Mouse (Mus musculus): ENCODE data around the gene Fgfr4. TPM values are rescaled to one million over a fixed set of nuclear protein-coding genes. Genes with fewer than 3 reads are reported as not detected.

Gene Fgfr4
- polyA plus RNA-seq, 1 experiment from 2014 or later: 6.9 TPM

DNA sequence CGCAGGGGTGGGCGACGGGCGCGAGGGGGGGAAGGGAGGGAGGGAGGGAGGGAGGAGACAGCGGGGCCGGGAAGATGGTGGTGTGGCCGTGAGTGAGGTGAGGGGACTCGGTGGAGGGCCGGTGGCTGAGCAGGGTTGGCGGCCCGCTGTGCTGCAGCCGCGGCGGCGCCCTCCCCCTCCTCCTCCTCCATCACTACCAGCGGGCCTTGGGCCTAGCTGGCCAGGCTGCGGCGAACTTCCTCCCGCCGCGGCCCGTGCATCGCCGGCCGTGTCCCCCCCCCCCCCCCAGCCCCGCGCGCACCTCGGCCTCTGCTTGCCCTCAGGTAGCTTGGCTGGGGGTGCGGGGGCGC lies 59.5 kb downstream of the Fgfr4 start:
- ATAC-seq (ENCODE audit: low read depth): peak; percentile 23
- H3K27ac ChIP-seq (ENCODE audit: low read length): peak overlapping the region; percentile 93

DNA sequence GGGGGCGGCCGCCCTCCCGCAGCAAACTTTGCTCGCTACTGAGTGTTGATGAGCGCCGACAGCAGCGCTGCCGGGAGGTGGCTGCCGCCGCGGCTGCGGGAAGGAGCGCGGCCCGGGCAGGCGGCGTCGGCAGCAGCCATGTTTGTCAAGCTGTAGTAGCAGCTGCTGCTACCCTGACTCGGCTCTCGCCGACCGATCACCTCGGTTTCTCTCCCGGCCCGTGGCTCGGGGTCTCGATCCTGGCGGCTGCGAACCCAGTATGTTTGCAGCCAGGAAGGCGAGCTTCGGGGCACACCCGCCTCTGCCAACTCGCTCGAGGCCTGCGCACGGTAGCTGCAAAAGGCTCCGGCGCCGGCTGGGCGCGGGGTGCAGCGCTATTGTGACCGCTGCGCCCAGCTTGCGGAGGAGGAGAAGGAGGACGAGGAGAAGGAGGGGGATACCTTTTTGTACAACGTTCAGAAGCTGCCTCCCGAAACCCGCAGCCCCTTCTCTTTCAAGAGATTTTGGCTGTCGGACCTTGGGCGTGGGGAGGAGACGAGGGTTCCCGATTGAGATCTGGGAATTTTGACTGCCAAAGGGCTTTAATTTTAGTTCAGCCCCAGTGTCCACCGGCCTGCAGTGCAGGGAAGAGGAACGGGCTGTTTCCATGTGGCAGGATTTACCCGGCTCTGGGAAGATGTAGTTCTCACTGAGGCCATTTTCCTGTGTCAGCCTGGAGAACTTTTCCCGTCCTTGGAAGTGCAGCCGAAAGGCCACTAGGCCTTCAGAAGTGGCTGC lies 60.1 kb downstream of the Fgfr4 start:
- under 1% methylated on average over 53 of the region's 58 CpGs for WGBS (ENCODE audit: insufficient replicate concordance)
- H3K4me3 ChIP-seq (ENCODE audit: low read depth, low read length): peak overlapping the region; percentile 88
- H3K9me3 ChIP-seq (replicated peaks; ENCODE audit: control insufficient read depth, low read length): no peaks in the 10 kb centered on the region
- peak overlapping the region; percentile 95 for H3K9ac ChIP-seq (ENCODE audit: low read depth, low read length)
- peak overlapping the region; percentile 93 for H3K27ac ChIP-seq (ENCODE audit: low read length)
- peaks cover 6% of the 10 kb centered on the region for H3K36me3 ChIP-seq (ENCODE audit: control insufficient read depth, insufficient read depth)
- H3K4me2 ChIP-seq (ENCODE audit: low read depth, low read length): peak overlapping the region; percentile 100
- no peaks in the 10 kb centered on the region for H3K27me3 ChIP-seq (ENCODE audit: control insufficient read depth, insufficient read depth, low read depth, low read length)
- H3K4me1 ChIP-seq (ENCODE audit: control insufficient read depth, low read depth, low read length): peaks cover 49% of the 10 kb centered on the region
- ATAC-seq (ENCODE audit: low read depth): no peak

More for the DNA sequence above, 59.5 kb downstream of the Fgfr4 start:
- WGBS (ENCODE audit: insufficient replicate concordance): 0% methylated on average over 5 of the region's 32 CpGs
- H3K9me3 ChIP-seq (replicated peaks; ENCODE audit: control insufficient read depth, low read length): no peaks in the 10 kb centered on the region
- H3K36me3 ChIP-seq (ENCODE audit: control insufficient read depth, insufficient read depth): peaks cover 6% of the 10 kb centered on the region
- peaks cover 49% of the 10 kb centered on the region for H3K4me1 ChIP-seq (ENCODE audit: control insufficient read depth, low read depth, low read length)
- peak overlapping the region; percentile 95 for H3K9ac ChIP-seq (ENCODE audit: low read depth, low read length)
- H3K4me3 ChIP-seq (ENCODE audit: low read depth, low read length): peak overlapping the region; percentile 88
- no peaks in the 10 kb centered on the region for H3K27me3 ChIP-seq (ENCODE audit: control insufficient read depth, insufficient read depth, low read depth, low read length)
- H3K4me2 ChIP-seq (ENCODE audit: low read depth, low read length): peak overlapping the region; percentile 100

DNA sequence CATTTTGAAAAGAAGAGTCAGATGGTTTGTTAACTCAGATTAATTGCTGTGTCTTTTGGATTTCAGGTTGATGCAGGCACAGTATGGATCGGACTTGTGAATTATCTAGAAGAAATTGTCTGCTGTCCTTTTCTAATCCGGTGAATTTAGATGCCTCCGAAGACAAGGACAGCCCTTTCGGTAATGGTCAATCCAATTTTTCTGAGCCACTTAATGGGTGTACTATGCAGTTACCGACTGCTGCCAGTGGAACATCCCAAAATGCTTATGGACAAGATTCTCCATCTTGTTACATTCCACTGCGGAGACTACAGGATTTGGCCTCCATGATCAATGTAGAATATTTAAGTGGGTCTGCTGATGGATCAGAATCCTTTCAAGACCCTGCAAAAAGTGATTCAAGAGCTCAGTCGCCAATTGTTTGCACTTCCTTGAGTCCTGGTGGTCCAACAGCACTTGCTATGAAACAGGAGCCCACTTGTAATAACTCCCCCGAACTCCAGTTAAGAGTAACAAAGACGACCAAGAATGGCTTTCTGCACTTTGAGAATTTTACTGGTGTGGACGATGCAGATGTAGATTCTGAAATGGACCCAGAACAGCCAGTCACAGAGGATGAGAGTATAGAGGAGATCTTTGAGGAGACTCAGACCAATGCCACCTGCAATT lies 60.8 kb downstream of the Fgfr4 start:
- Histone ChIP-seq H3K4me3 (ENCODE audit: low read depth, low read length) (peak overlapping the region; percentile 88), H3K4me2 (ENCODE audit: low read depth, low read length) (peak overlapping the region; percentile 100), H3K36me3 (ENCODE audit: control insufficient read depth, insufficient read depth) (peaks cover 6% of the 10 kb centered on the region), H3K27ac (ENCODE audit: low read length) (peak overlapping the region; percentile 93), H3K4me1 (ENCODE audit: control insufficient read depth, low read depth, low read length) (peaks cover 54% of the 10 kb centered on the region), H3K9ac (ENCODE audit: low read depth, low read length) (peak overlapping the region; percentile 95), H3K9me3 (replicated peaks; ENCODE audit: control insufficient read depth, low read length) (no peaks in the 10 kb centered on the region), H3K27me3 (ENCODE audit: control insufficient read depth, insufficient read depth, low read depth, low read length) (no peaks in the 10 kb centered on the region)
- 61% methylated on average over 10 of the region's 10 CpGs for WGBS (ENCODE audit: insufficient replicate concordance)
- ATAC-seq (ENCODE audit: low read depth): no peak

Other genes starting within 250 kb of the Fgfr4 start
- 0.29 and 0.66 TPM in 2 replicates for gene Unc5a, start 203.2 kb upstream of the Fgfr4 start, polyA plus RNA-seq (2015; fragmentation: Nextera tagmentation; extraction: Ambion mirVana)
- gene Hk3, start 131.3 kb upstream of the Fgfr4 start, polyA plus RNA-seq (2015; fragmentation: Nextera tagmentation; extraction: Ambion mirVana): 7.0 and 8.3 TPM in 2 replicates
- gene Uimc1, start 52.3 kb upstream of the Fgfr4 start, polyA plus RNA-seq (2015; fragmentation: Nextera tagmentation; extraction: Ambion mirVana): 13.9 and 14.3 TPM in 2 replicates
- 6.7 and 6.9 TPM in 2 replicates for gene Zfp346, start 47.3 kb upstream of the Fgfr4 start, polyA plus RNA-seq (2015; fragmentation: Nextera tagmentation; extraction: Ambion mirVana)
- gene Gm17617, start 19.1 kb upstream of the Fgfr4 start, polyA plus RNA-seq (2015; fragmentation: Nextera tagmentation; extraction: Ambion mirVana): not detected in 2 replicates
- 12.2 and 13.0 TPM in 2 replicates for gene Nsd1, start 57.1 kb downstream of the Fgfr4 start, polyA plus RNA-seq (2015; fragmentation: Nextera tagmentation; extraction: Ambion mirVana)
- 202 and 206 TPM in 2 replicates for gene Prelid1, start 167.9 kb downstream of the Fgfr4 start, polyA plus RNA-seq (2015; fragmentation: Nextera tagmentation; extraction: Ambion mirVana)
- 42.2 and 50.1 TPM in 2 replicates for gene Rab24, start 169.3 kb downstream of the Fgfr4 start, polyA plus RNA-seq (2015; fragmentation: Nextera tagmentation; extraction: Ambion mirVana)
- gene Mxd3, start 177.2 kb downstream of the Fgfr4 start, polyA plus RNA-seq (2015; fragmentation: Nextera tagmentation; extraction: Ambion mirVana): 24.0 and 28.7 TPM in 2 replicates
- 53.3 and 55.5 TPM in 2 replicates for gene Lman2, start 210.1 kb downstream of the Fgfr4 start, polyA plus RNA-seq (2015; fragmentation: Nextera tagmentation; extraction: Ambion mirVana)
- gene Rgs14, start 217.1 kb downstream of the Fgfr4 start, polyA plus RNA-seq (2015; fragmentation: Nextera tagmentation; extraction: Ambion mirVana): 2.8 and 3.2 TPM in 2 replicates
- gene Slc34a1, start 245.5 kb downstream of the Fgfr4 start, polyA plus RNA-seq (2015; fragmentation: Nextera tagmentation; extraction: Ambion mirVana): 0.15 TPM in 1 of 2 replicates, not detected in the other

All from liver, embryonic 16.5 days (tissue).